Mouse (Mus musculus): Measurements from ENCODE around the gene Dmkn. TPM values are rescaled to one million over a fixed set of nuclear protein-coding genes. Genes with fewer than 3 reads are reported as not detected.

Dmkn gene
- polyA plus RNA-seq, 1 experiment from 2014 or later, result 0.89 TPM

- Histone ChIP-seq H3K4me2 (replicated peaks; ENCODE audit: low read depth, low read length) (no peak overlapping the region), H3K27ac (ENCODE audit: low read length) (no peak overlapping the region), H3K27me3 (ENCODE audit: insufficient read depth, low read length) (no peaks in the 10 kb centered on the region), H3K9ac (replicated peaks; ENCODE audit: low read length) (no peak overlapping the region), H3K9me3 (ENCODE audit: low read length) (no peaks in the 10 kb centered on the region), H3K4me1 (ENCODE audit: insufficient read depth, low read length) (no peaks in the 10 kb centered on the region), H3K36me3 (ENCODE audit: insufficient read depth, low read length) (no peaks in the 10 kb centered on the region), H3K4me3 (ENCODE audit: low read length) (no peak overlapping the region)
- no peak for ATAC-seq (ENCODE audit: low FRiP score, low TSS enrichment)
- WGBS, result 59% methylated on average over 1 of the region's 1 CpGs
Measured at GRCm38 (mm10) chr7:30785154-30785553, 21.6 kb downstream of the Dmkn start.

GRCm38 (mm10) chr7:30785721-30786546, 22.4 kb downstream of the Dmkn start:
- Histone ChIP-seq H3K9me3 (ENCODE audit: low read length) (no peaks in the 10 kb centered on the region), H3K4me2 (replicated peaks; ENCODE audit: low read depth, low read length) (no peak overlapping the region), H3K36me3 (ENCODE audit: insufficient read depth, low read length) (no peaks in the 10 kb centered on the region), H3K27ac (ENCODE audit: low read length) (no peak overlapping the region), H3K4me1 (ENCODE audit: insufficient read depth, low read length) (no peaks in the 10 kb centered on the region), H3K27me3 (ENCODE audit: insufficient read depth, low read length) (no peaks in the 10 kb centered on the region), H3K4me3 (ENCODE audit: low read length) (no peak overlapping the region), H3K9ac (replicated peaks; ENCODE audit: low read length) (no peak overlapping the region)
- 62% methylated on average over 13 of the region's 13 CpGs for WGBS
- ATAC-seq (ENCODE audit: low FRiP score, low TSS enrichment), result no peak

- H3K9ac ChIP-seq (replicated peaks; ENCODE audit: low read length), result no peak within 1 kb of the TSS
- H3K36me3 ChIP-seq (ENCODE audit: insufficient read depth, low read length), result no peaks in the 10 kb centered on the region
- ATAC-seq (ENCODE audit: low FRiP score, low TSS enrichment), result no peak
- no peak within 1 kb of the TSS for H3K27ac ChIP-seq (ENCODE audit: low read length)
- no peak within 1 kb of the TSS for H3K4me3 ChIP-seq (ENCODE audit: low read length)
- H3K4me2 ChIP-seq (replicated peaks; ENCODE audit: low read depth, low read length), result no peak within 1 kb of the TSS
- H3K27me3 ChIP-seq (ENCODE audit: insufficient read depth, low read length), result no peaks in the 10 kb centered on the region
- no peaks in the 10 kb centered on the region for H3K4me1 ChIP-seq (ENCODE audit: insufficient read depth, low read length)
- H3K9me3 ChIP-seq (ENCODE audit: low read length), result no peaks in the 10 kb centered on the region
- WGBS, result 45% methylated on average over 15 of the region's 15 CpGs
Measured at GRCm38 (mm10) chr7:30787377-30788022, 23.9 kb downstream of the Dmkn start, which contains the start of gene Krtdap. Krtdap (plus strand) TSS chr7:30787896.

GRCm38 (mm10) chr7:30790141-30790540, 26.6 kb downstream of the Dmkn start:
- H3K27me3 ChIP-seq (ENCODE audit: insufficient read depth, low read length), result no peaks in the 10 kb centered on the region
- no peaks in the 10 kb centered on the region for H3K4me1 ChIP-seq (ENCODE audit: insufficient read depth, low read length)
- H3K9ac ChIP-seq (replicated peaks; ENCODE audit: low read length), result no peak overlapping the region
- no peak overlapping the region for H3K27ac ChIP-seq (ENCODE audit: low read length)
- whole genome bisulfite sequencing, result 82% methylated on average over 10 of the region's 10 CpGs
- no peak for ATAC-seq (ENCODE audit: low FRiP score, low TSS enrichment)
- H3K36me3 ChIP-seq (ENCODE audit: insufficient read depth, low read length), result no peaks in the 10 kb centered on the region
- H3K4me3 ChIP-seq (ENCODE audit: low read length), result no peak overlapping the region
- no peaks in the 10 kb centered on the region for H3K9me3 ChIP-seq (ENCODE audit: low read length)
- no peak overlapping the region for H3K4me2 ChIP-seq (replicated peaks; ENCODE audit: low read depth, low read length)

GRCm38 (mm10) chr7:30791921-30792320, 28.4 kb downstream of the Dmkn start:
- no peak overlapping the region for H3K9ac ChIP-seq (replicated peaks; ENCODE audit: low read length)
- WGBS, result 32% methylated on average over 9 of the region's 9 CpGs
- no peaks in the 10 kb centered on the region for H3K36me3 ChIP-seq (ENCODE audit: insufficient read depth, low read length)

GRCm38 (mm10) chr7:30794921-30795320, 31.4 kb downstream of the Dmkn start:
- no peaks in the 10 kb centered on the region for H3K4me1 ChIP-seq (ENCODE audit: insufficient read depth, low read length)
- no peaks in the 10 kb centered on the region for H3K36me3 ChIP-seq (ENCODE audit: insufficient read depth, low read length)
- no peak overlapping the region for H3K4me2 ChIP-seq (replicated peaks; ENCODE audit: low read depth, low read length)
- no peak overlapping the region for H3K4me3 ChIP-seq (ENCODE audit: low read length)
- H3K9ac ChIP-seq (replicated peaks; ENCODE audit: low read length), result no peak overlapping the region
- no peak overlapping the region for H3K27ac ChIP-seq (ENCODE audit: low read length)
- no peak for ATAC-seq (ENCODE audit: low FRiP score, low TSS enrichment)
- no peaks in the 10 kb centered on the region for H3K27me3 ChIP-seq (ENCODE audit: insufficient read depth, low read length)
- 0 out of 2 replicates have a peak, but pooled peaks cover 1% of the 10 kb centered on the region for H3K9me3 ChIP-seq (ENCODE audit: low read length)

More at GRCm38 (mm10) chr7:30791921-30792320, 28.4 kb downstream of the Dmkn start:
- H3K4me1 ChIP-seq (ENCODE audit: insufficient read depth, low read length), result no peaks in the 10 kb centered on the region
- H3K4me3 ChIP-seq (ENCODE audit: low read length), result no peak overlapping the region
- no peak overlapping the region for H3K27ac ChIP-seq (ENCODE audit: low read length)
- no peak for ATAC-seq (ENCODE audit: low FRiP score, low TSS enrichment)
- no peaks in the 10 kb centered on the region for H3K9me3 ChIP-seq (ENCODE audit: low read length)
- no peak overlapping the region for H3K4me2 ChIP-seq (replicated peaks; ENCODE audit: low read depth, low read length)
- H3K27me3 ChIP-seq (ENCODE audit: insufficient read depth, low read length), result no peaks in the 10 kb centered on the region

- H3K4me3 ChIP-seq (ENCODE audit: low read length), result no peak overlapping the region
- no peak for ATAC-seq (ENCODE audit: low FRiP score, low TSS enrichment)
- H3K9me3 ChIP-seq (ENCODE audit: low read length), result peaks cover 11% of the 10 kb centered on the region; the same call in 1 of the 2 replicates
- no peak overlapping the region for H3K4me2 ChIP-seq (replicated peaks; ENCODE audit: low read depth, low read length)
- H3K9ac ChIP-seq (replicated peaks; ENCODE audit: low read length), result no peak overlapping the region
- no peak overlapping the region for H3K27ac ChIP-seq (ENCODE audit: low read length)
- H3K4me1 ChIP-seq (ENCODE audit: insufficient read depth, low read length), result no peaks in the 10 kb centered on the region
- no peaks in the 10 kb centered on the region for H3K36me3 ChIP-seq (ENCODE audit: insufficient read depth, low read length)
- H3K27me3 ChIP-seq (ENCODE audit: insufficient read depth, low read length), result no peaks in the 10 kb centered on the region
- WGBS, result 75% methylated on average over 1 of the region's 1 CpGs
Measured at GRCm38 (mm10) chr7:30796790-30797189, 33.2 kb downstream of the Dmkn start.

GRCm38 (mm10) chr7:30800653-30801052, 37.1 kb downstream of the Dmkn start:
- Histone ChIP-seq H3K27me3 (ENCODE audit: insufficient read depth, low read length) (no peaks in the 10 kb centered on the region), H3K9ac (replicated peaks; ENCODE audit: low read length) (no peak overlapping the region), H3K4me3 (ENCODE audit: low read length) (no peak overlapping the region), H3K9me3 (ENCODE audit: low read length) (peaks cover 17% of the 10 kb centered on the region), H3K36me3 (ENCODE audit: insufficient read depth, low read length) (no peaks in the 10 kb centered on the region), H3K4me1 (ENCODE audit: insufficient read depth, low read length) (no peaks in the 10 kb centered on the region), H3K4me2 (replicated peaks; ENCODE audit: low read depth, low read length) (no peak overlapping the region), H3K27ac (ENCODE audit: low read length) (no peak overlapping the region)
- no peak for ATAC-seq (ENCODE audit: low FRiP score, low TSS enrichment)

- H3K4me2 ChIP-seq (replicated peaks; ENCODE audit: low read depth, low read length), result no peak overlapping the region
- no peak overlapping the region for H3K27ac ChIP-seq (ENCODE audit: low read length)
- ATAC-seq (ENCODE audit: low FRiP score, low TSS enrichment), result no peak
- no peaks in the 10 kb centered on the region for H3K27me3 ChIP-seq (ENCODE audit: insufficient read depth, low read length)
- no peaks in the 10 kb centered on the region for H3K4me1 ChIP-seq (ENCODE audit: insufficient read depth, low read length)
- WGBS, result 94% methylated on average over 3 of the region's 3 CpGs
- no peak overlapping the region for H3K9ac ChIP-seq (replicated peaks; ENCODE audit: low read length)
- no peak overlapping the region for H3K4me3 ChIP-seq (ENCODE audit: low read length)
- H3K9me3 ChIP-seq (ENCODE audit: low read length), result peaks cover 20% of the 10 kb centered on the region
- H3K36me3 ChIP-seq (ENCODE audit: insufficient read depth, low read length), result no peaks in the 10 kb centered on the region
Measured at GRCm38 (mm10) chr7:30803256-30803655, 39.7 kb downstream of the Dmkn start.
